Mouse (Mus musculus): ENCODE measurements around the gene Rpl13a.

DNA sequence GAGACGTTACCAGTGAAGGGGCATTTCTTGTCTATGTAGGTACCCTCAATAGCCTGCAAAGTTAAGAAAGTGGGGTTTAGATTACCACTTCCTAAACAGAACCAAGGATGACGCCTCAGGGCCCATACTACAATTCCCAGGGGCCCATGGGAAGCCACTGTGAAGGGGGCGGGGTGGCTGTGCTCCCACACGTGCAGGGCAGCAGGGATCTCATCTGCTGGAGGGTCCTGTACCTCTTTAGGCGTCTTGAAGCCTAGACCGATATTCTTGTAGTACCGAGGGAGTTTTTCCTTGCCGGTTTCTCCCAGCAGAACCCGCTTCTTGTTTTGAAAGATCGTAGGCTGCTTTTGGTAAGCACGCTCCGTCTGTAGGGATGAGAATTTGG is 5.4 kb downstream of the Rpl13a start:
- TF ChIP-seq CTCF (IDR thresholded peaks at IDR 0.05; ENCODE audit: low read depth) (no peak), EP300 (optimal IDR thresholded peaks at IDR 0.05) (no peak)
